Mouse (Mus musculus) intestine, postnatal 0 days (tissue): ENCODE measurements around the gene Tmc3. TPM values are rescaled to one million over a fixed set of nuclear protein-coding genes. Genes with fewer than 3 reads are reported as not detected.

Experiments
- ATAC-seq: fragments of 200-750 bp; cut with Nextera tagmentation; 2 replicates; pipeline ENCODE4 v1.8.0; 2017; ENCODE audit warnings: mild to moderate bottlenecking, moderate TSS enrichment, moderate library complexity
- H3K27ac ChIP-seq: fragments of 300-500 bp; sonication (generic); 2 replicates; pipeline ENCODE4 v1.5.1; 2014; ENCODE audit warnings: mild to moderate bottlenecking, low read depth, low read length, moderate library complexity
- H3K27me3 ChIP-seq: fragments of 300-500 bp; sonication (generic); replicated peaks from 2 replicates; pipeline ENCODE4 v1.6.1; 2014; ENCODE audit warnings: low read length, mixed read lengths; ENCODE audit not compliant: control insufficient read depth, insufficient read depth
- H3K36me3 ChIP-seq: fragments of 300-500 bp; sonication (generic); 2 replicates; pipeline ENCODE4 v1.6.1; 2014; ENCODE audit warnings: mild to moderate bottlenecking, moderate library complexity; ENCODE audit not compliant: control insufficient read depth, insufficient read depth
- H3K4me1 ChIP-seq: fragments of 300-500 bp; sonication (generic); replicated peaks from 2 replicates; pipeline ENCODE4 v1.6.1; 2014; ENCODE audit warnings: antibody characterized with exemption, low read length, mixed read lengths; ENCODE audit not compliant: control insufficient read depth, insufficient read depth
- H3K4me2 ChIP-seq: fragments of 300-500 bp; sonication (generic); replicated peaks from 2 replicates; pipeline ENCODE4 v1.6.1; 2014; ENCODE audit warnings: low read depth, mild to moderate bottlenecking, moderate library complexity
- H3K4me3 ChIP-seq: fragments of 300-500 bp; sonication (generic); 2 replicates; pipeline ENCODE4 v1.5.1; 2014; ENCODE audit warnings: low read depth, low read length
- H3K9ac ChIP-seq: fragments of 300-500 bp; sonication (generic); 2 replicates; pipeline ENCODE4 v1.6.1; 2014; ENCODE audit warnings: mild to moderate bottlenecking, low read depth, low read length
- H3K9me3 ChIP-seq: fragments of 300-500 bp; sonication (generic); 2 replicates; pipeline ENCODE4 v1.6.1; 2016; ENCODE audit warnings: mixed run types; ENCODE audit not compliant: control insufficient read depth
- CTCF ChIP-seq: sonication (generic); IDR thresholded peaks from 2 replicates; pipeline ENCODE4 v1.5.1; 2016; ENCODE audit warnings: low read depth, mild to moderate bottlenecking, control low read depth, antibody characterized with exemption, moderate library complexity
- WGBS: fragments of 180-500 bp; shearing (Covaris S2); extraction: QIAGEN DNeasy Blood & Tissue Kit; methylation state at CpG from one replicate; pipeline ENCODE4 v1.1.7; 2014; 5-methylcytosine and 5-hydroxymethylcytosine counted together
- polyA plus RNA-seq: library from polyadenylated mRNA; unstranded; fragments of >200 nt; fragmentation: Nextera tagmentation; extraction: Ambion mirVana; gene quantifications from 2 replicates; pipeline ENCODE4 v1.2.1, GENCODE M21; 2015

Tmc3 gene
- polyA plus RNA-seq, 1 experiment from 2014 or later, result 1.1 TPM

DNA sequence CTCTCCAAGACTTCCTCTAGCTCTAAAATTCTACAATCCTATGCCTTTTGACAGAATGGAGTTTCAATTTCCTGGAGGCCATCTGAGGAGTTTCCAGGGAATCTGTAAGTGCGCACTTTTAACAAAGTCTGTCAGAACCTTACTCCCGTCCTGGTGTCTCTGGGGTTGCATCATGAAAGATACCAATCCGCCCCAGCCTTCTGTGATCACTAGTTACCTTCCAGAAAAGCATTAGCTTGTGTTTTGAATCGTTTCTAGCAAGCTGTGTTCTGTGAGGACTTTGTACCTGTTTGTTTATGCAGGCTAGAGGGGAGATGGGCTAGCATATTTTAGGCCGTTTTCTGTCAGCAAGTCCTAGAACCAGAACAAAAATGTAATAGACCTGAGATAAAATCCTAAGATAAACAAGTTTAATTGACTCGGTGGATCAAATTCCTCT, 48.0 kb downstream of the Tmc3 start:
- Histone ChIP-seq H3K4me3 (peak overlapping the region; percentile 79), H3K9ac (peak overlapping the region; percentile 66), H3K4me2 (peak overlapping the region; percentile 81), H3K36me3 (peaks cover 18% of the 10 kb centered on the region; the same call in 1 of the 2 replicates), H3K4me1 (peaks cover 20% of the 10 kb centered on the region; the same call in 1 of the 2 replicates), H3K27me3 (no peaks in the 10 kb centered on the region), H3K9me3 (no peaks in the 10 kb centered on the region), H3K27ac (peak overlapping the region; percentile 86)
- 16% methylated on average over 6 of the region's 6 CpGs for WGBS
- no peak for ATAC-seq
- no peak for TF ChIP-seq CTCF

DNA sequence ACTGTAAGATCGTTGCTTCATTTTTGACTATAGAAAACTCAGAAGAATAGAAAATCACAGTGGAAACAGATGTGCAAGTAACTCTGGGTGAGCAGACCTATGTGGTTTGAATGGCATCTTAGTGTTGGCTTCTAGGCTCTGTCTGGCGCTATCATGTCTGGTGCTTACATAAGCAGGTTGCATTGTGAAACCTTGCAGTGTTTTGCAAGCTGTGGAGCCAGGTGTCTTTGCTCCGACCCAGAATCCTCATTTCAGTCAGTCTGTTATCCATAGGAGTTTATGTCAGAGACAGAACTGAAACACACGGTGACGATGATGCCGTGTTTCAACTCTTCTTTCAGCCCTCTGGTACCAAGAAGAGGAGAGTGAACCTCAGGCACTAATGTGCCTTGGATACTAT, 49.1 kb downstream of the Tmc3 start:
- Histone ChIP-seq H3K36me3 (peaks cover 25% of the 10 kb centered on the region; the same call in 1 of the 2 replicates), H3K9me3 (no peaks in the 10 kb centered on the region), H3K4me3 (peak overlapping the region; percentile 79; the same call in 1 of the 2 replicates), H3K9ac (no peak overlapping the region), H3K4me2 (peak overlapping the region; percentile 81), H3K4me1 (peaks cover 23% of the 10 kb centered on the region; the same call in 1 of the 2 replicates), H3K27ac (no peak overlapping the region), H3K27me3 (no peaks in the 10 kb centered on the region)
- WGBS, result 67% methylated on average over 6 of the region's 6 CpGs
- TF ChIP-seq CTCF, result no peak
- no peak for ATAC-seq

DNA sequence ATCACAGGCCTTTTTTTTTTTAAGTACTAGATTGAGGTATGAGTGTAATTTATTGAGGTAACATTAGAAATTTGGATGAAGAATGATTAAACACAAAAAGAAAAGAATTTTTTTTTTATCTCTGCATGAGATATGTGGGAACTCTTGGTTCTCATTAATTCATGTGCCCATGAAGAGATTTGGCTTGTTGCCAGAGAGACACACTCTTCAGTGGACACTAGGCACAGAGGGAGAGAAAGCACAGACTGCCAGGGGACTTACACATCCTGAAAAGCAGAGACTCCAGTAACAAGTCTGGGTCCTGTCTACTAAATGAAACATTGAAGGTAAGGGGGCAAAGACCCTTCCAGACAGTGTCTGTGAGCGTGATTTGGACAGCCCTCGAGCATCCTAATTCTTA, 51.0 kb downstream of the Tmc3 start:
- Histone ChIP-seq H3K27me3 (no peaks in the 10 kb centered on the region), H3K9me3 (no peaks in the 10 kb centered on the region), H3K27ac (no peak overlapping the region), H3K36me3 (peaks cover 43% of the 10 kb centered on the region), H3K9ac (no peak overlapping the region), H3K4me2 (no peak overlapping the region), H3K4me3 (no peak overlapping the region), H3K4me1 (peaks cover 18% of the 10 kb centered on the region; the same call in 1 of the 2 replicates)
- 88% methylated on average over 2 of the region's 2 CpGs for WGBS
- no peak for TF ChIP-seq CTCF
- ATAC-seq, result no peak

DNA sequence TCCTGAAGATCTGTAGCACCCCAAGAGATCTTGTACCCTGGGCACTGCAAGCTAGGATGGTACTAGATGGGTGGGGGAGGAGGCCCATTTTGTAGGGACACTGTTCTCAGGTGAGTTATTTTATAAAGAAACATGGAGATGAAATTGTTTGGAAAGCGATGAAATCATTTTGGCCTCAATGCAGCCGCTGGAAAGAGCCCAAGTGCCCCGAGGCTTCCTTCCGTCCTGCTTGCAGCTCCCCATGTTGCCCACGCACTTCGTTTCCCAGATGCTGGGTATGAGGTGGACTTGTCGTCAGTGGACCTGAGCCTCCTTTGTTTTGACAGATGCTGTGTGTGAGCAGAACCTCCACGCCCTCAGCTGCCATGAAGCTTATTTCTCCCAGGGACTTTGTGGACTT, 51.7 kb downstream of the Tmc3 start:
- no peak overlapping the region for H3K4me3 ChIP-seq
- H3K4me1 ChIP-seq, result peaks cover 14% of the 10 kb centered on the region; the same call in 1 of the 2 replicates
- no peak overlapping the region for H3K4me2 ChIP-seq
- ATAC-seq, result no peak
- no peak overlapping the region for H3K27ac ChIP-seq
- H3K27me3 ChIP-seq, result no peaks in the 10 kb centered on the region
- H3K9ac ChIP-seq, result no peak overlapping the region
- no peaks in the 10 kb centered on the region for H3K9me3 ChIP-seq
- 95% methylated on average over 8 of the region's 8 CpGs for WGBS
- H3K36me3 ChIP-seq, result peaks cover 48% of the 10 kb centered on the region
- no peak for TF ChIP-seq CTCF

DNA sequence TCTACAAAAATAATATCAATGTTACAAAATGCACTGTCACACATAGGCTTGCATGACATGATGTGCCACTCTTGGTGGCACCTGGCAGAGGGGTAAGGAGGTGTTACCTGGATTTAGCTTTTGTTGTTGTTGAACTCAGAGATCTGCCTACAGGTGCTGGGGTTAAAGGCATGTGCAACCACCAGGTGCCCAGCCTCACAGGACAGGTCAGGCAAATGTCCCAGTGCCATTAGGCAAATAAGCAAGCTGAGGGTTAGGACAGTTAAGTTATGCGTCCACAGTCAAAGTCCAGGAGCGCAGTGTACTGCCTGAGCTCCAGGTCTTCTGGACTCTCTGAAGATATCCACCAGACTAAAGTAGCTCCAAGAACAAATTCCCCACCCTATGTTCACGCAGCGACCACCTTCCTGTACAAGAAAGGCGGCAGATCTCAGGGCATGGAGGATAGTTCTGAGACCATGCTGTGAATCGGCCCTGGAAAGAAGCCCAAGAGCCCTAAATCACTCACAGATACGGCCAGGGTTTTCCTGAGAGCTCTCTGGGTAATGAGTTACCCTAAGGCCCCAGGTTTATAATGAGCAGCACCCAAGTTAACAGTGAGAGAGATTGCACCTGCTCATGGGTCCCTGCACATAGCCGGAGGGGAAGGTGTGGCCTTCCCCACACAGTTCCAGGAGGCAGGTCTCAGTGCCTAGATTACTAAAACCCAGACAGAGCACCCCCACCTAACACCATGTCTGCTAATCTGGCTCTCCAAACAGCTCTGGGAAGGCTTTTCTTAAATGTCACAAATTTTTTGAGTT, 53.3 kb downstream of the Tmc3 start:
- TF ChIP-seq CTCF, result no peak
- no peak overlapping the region for H3K4me3 ChIP-seq
- peaks cover 59% of the 10 kb centered on the region for H3K36me3 ChIP-seq
- H3K27ac ChIP-seq, result peak overlapping the region; percentile 75
- peak overlapping the region; percentile 13; the same call in 1 of the 2 replicates for H3K4me2 ChIP-seq
- peak; percentile 88 for ATAC-seq
- no peaks in the 10 kb centered on the region for H3K9me3 ChIP-seq
- peaks cover 11% of the 10 kb centered on the region; the same call in 1 of the 2 replicates for H3K4me1 ChIP-seq
- H3K27me3 ChIP-seq, result no peaks in the 10 kb centered on the region
- WGBS, result 49% methylated on average over 8 of the region's 8 CpGs
- no peak overlapping the region for H3K9ac ChIP-seq

DNA sequence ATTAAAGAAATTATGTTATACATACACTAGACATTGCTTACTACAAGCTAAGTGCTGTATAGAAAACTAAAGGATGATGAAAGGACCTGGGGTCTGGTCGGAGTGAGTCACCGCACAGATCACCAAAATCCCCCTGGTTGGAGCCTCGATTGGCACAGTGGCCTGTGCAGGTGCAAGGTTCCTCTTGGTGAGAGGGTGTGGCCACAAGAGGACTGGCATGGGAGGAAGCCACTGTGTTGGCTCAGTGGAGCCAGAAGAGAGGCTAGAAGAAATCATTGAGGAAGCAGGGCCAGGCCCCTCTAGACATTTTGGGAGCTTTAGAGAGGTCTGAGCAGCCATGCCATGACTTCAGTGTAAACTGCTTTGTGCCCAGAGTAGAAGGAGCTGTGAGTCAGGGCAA, 54.4 kb downstream of the Tmc3 start:
- no peak overlapping the region for H3K9ac ChIP-seq
- no peak for TF ChIP-seq CTCF
- ATAC-seq, result peak; percentile 16; the same call in 1 of the 2 replicates
- H3K4me1 ChIP-seq, result peaks cover 8% of the 10 kb centered on the region; the same call in 1 of the 2 replicates
- no peak overlapping the region for H3K4me3 ChIP-seq
- H3K27ac ChIP-seq, result no peak overlapping the region
- no peaks in the 10 kb centered on the region for H3K27me3 ChIP-seq
- 44% methylated on average over 3 of the region's 3 CpGs for WGBS
- no peak overlapping the region for H3K4me2 ChIP-seq
- H3K9me3 ChIP-seq, result no peaks in the 10 kb centered on the region
- peaks cover 69% of the 10 kb centered on the region for H3K36me3 ChIP-seq
